Mouse (Mus musculus) E14TG2a.4 (cell line): ENCODE data around the gene Smyd3.

Experiments used
- H3K27me3 ChIP-seq: 2 replicates; pipeline ENCODE4 v1.6.1; 2014; ENCODE audit warnings: low read length, control low read depth; ENCODE audit not compliant: insufficient read depth
- H3K36me3 ChIP-seq: 2 replicates; pipeline ENCODE4 v1.6.1; 2014; ENCODE audit warnings: low read length, control low read depth; ENCODE audit not compliant: insufficient read depth
- H3K4me1 ChIP-seq: replicated peaks from 2 replicates; pipeline ENCODE4 v1.6.1; 2014; ENCODE audit warnings: low read depth, low read length, control low read depth
- H3K4me3 ChIP-seq: replicated peaks from 2 replicates; pipeline ENCODE4 v1.5.1; 2014; ENCODE audit warnings: mild to moderate bottlenecking, low read length
- H3K9me3 ChIP-seq: 2 replicates; pipeline ENCODE4 v1.6.1; 2014; ENCODE audit warnings: low read length, control low read depth
- CTCF ChIP-seq: conservative IDR thresholded peaks from 2 replicates; pipeline ENCODE4 v1.5.1; 2014; ENCODE audit warnings: low read length
- NANOG ChIP-seq: IDR thresholded peaks from 2 replicates; pipeline ENCODE4 v1.6.1; 2014; ENCODE audit warnings: borderline replicate concordance, low read length, mixed read lengths
- POU5F1 ChIP-seq: IDR thresholded peaks from 2 replicates; pipeline ENCODE4 v1.6.1; 2014; ENCODE audit warnings: low read length, borderline replicate concordance

The Smyd3 gene

DNA sequence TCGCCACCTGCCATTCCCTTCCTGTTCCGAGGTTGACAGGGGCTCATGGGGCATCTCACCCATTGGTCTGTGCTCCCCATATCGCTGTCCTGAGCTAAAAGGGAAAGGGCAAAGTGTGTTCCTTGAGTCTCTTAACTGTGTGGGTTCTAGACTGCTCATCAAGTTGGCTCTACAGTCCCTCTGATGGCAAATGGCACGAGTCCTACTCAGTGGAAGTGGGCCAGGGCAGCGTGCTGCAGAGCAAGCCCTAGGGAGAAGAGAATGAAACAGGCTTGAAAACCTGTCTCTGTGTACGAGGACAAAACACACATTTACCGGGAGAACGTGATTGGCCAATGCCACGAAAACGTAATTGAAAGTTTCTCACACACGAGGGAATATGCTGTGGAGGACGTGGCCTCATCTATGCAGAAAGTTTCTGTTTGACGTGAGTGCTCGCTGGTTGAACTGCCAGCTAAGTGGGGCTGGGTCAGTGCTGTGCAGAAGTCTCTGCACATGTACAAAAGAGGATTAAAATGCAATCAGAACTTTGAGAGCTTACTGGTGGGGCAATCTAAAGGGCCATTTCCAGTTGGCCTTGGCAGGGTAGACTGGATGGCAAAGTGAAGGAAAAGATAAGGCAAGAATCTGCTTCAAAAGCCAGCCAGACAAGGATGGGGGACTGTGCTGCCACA is 476.5 kb downstream of the Smyd3 start:
- Histone ChIP-seq H3K36me3 (no peaks in the 10 kb centered on the region; the same call in 1 of the 2 replicates), H3K9me3 (no peaks in the 10 kb centered on the region), H3K4me1 (peaks cover 14% of the 10 kb centered on the region), H3K27me3 (no peaks in the 10 kb centered on the region), H3K4me3 (no peak overlapping the region)
- TF ChIP-seq CTCF (no peak), POU5F1 (no peak), NANOG (no peak)

GRCm38 (mm10) chr1:179038801-179039200 is 479.0 kb downstream of the Smyd3 start:
- peaks cover 14% of the 10 kb centered on the region for H3K4me1 ChIP-seq
- H3K36me3 ChIP-seq: no peaks in the 10 kb centered on the region; the same call in 1 of the 2 replicates
- H3K9me3 ChIP-seq: no peaks in the 10 kb centered on the region
- no peak for TF ChIP-seq POU5F1
- H3K4me3 ChIP-seq: no peak overlapping the region
- no peaks in the 10 kb centered on the region for H3K27me3 ChIP-seq

DNA sequence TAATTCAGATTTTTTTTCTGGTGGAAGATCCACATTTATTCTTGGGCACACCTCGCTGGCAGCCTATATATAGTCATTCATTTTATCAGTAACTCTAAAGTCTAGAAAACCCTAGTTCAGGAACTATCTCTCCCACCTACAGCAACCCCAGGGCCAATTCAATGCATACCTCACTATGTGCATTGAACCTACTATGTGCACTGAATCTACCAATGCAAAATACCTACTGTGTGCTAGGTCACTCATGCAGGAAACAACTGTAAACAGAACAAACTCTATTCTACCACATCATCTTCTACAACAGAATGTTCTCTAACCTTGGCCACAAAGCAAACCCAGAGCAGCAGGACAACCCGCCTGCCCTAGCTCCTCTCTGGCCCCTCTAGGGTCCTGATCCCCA is 484.9 kb downstream of the Smyd3 start:
- TF ChIP-seq CTCF (no peak), NANOG (no peak), POU5F1 (no peak)
- H3K4me1 ChIP-seq: no peaks in the 10 kb centered on the region
- H3K4me3 ChIP-seq: no peak overlapping the region
- no peaks in the 10 kb centered on the region for H3K27me3 ChIP-seq
- no peaks in the 10 kb centered on the region for H3K36me3 ChIP-seq
- no peaks in the 10 kb centered on the region for H3K9me3 ChIP-seq

DNA sequence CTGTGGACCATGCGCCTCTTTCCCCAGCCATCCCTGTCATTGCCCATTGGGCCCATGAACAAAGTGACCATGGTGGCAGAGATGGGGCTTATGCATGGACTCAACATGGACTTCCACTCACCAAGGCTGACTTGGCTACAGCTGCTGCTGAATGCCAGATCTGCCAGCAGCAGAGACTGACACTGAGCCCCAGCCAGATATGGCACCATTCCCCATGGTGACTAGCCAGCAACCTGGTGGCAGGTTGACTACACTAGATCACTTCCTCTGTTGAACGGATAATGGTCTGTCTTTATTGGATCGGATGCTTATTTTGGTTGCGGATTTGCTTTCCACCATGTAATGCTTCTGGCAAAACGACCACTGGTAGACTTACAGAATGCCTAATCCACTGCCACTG is 486.3 kb downstream of the Smyd3 start:
- TF ChIP-seq POU5F1 (no peak), NANOG (no peak), CTCF (no peak)
- H3K4me3 ChIP-seq: no peak overlapping the region
- no peaks in the 10 kb centered on the region for H3K36me3 ChIP-seq
- H3K9me3 ChIP-seq: no peaks in the 10 kb centered on the region
- no peaks in the 10 kb centered on the region for H3K27me3 ChIP-seq
- H3K4me1 ChIP-seq: no peaks in the 10 kb centered on the region

GRCm38 (mm10) chr1:179026614-179027013 is 491.2 kb downstream of the Smyd3 start:
- no peaks in the 10 kb centered on the region for H3K9me3 ChIP-seq
- no peaks in the 10 kb centered on the region for H3K4me1 ChIP-seq
- H3K36me3 ChIP-seq: no peaks in the 10 kb centered on the region
- TF ChIP-seq POU5F1: no peak
- TF ChIP-seq NANOG: no peak
- no peak for TF ChIP-seq CTCF
- H3K4me3 ChIP-seq: no peak overlapping the region
- H3K27me3 ChIP-seq: no peaks in the 10 kb centered on the region

DNA sequence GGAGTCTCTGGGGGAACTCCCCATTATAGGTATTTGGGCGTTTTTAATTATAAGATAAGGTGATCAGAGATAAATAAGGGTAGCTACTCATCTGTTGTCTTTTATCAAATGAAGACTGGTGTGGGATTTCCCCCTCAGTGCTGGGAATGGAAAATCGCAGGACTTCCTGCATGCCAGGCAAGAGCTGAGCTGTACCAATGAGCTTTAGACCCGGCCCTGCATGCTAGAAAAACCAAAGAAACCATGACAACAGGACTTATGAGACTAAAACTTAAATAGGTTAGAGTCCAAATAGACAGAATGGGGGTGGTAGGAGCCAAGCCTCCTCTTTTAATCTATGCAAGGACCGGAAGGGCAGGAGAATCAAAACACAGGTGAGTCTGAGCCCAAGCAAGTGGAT is 492.7 kb downstream of the Smyd3 start:
- H3K36me3 ChIP-seq: no peaks in the 10 kb centered on the region
- no peaks in the 10 kb centered on the region for H3K9me3 ChIP-seq
- no peak overlapping the region for H3K4me3 ChIP-seq
- no peaks in the 10 kb centered on the region for H3K4me1 ChIP-seq
- H3K27me3 ChIP-seq: no peaks in the 10 kb centered on the region
- no peak for TF ChIP-seq CTCF

DNA sequence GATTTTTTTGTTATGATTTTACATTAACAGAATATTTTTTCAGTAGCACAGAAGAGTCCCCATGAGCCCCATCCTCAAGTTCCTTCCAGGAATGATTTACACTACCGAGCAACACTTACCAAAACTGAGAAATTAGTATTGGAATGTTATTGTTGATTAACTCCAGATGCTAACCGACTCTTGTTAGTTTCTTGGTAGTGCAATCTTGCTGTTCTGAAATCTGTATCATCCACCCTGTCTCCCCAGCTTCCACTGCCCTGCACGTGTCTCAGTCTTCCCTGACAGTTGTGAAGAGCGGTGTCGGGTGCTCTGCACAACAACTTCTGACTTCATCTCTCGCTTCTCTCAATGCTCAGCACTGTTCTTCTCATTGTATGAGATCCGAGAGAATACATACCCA is 494.4 kb downstream of the Smyd3 start:
- H3K4me1 ChIP-seq: no peaks in the 10 kb centered on the region
- TF ChIP-seq POU5F1: no peak
- TF ChIP-seq NANOG: no peak
- no peak for TF ChIP-seq CTCF

GRCm38 (mm10) chr1:179017428-179017827 is 500.4 kb downstream of the Smyd3 start:
- TF ChIP-seq POU5F1 (no peak), NANOG (no peak), CTCF (no peak)
- no peaks in the 10 kb centered on the region for H3K27me3 ChIP-seq
- no peak overlapping the region for H3K4me3 ChIP-seq
- no peaks in the 10 kb centered on the region for H3K9me3 ChIP-seq
- no peaks in the 10 kb centered on the region for H3K36me3 ChIP-seq
- H3K4me1 ChIP-seq: no peaks in the 10 kb centered on the region

More for the DNA sequence above, 494.4 kb downstream of the Smyd3 start:
- Histone ChIP-seq H3K4me3 (no peak overlapping the region), H3K9me3 (no peaks in the 10 kb centered on the region), H3K27me3 (no peaks in the 10 kb centered on the region), H3K36me3 (no peaks in the 10 kb centered on the region)

DNA sequence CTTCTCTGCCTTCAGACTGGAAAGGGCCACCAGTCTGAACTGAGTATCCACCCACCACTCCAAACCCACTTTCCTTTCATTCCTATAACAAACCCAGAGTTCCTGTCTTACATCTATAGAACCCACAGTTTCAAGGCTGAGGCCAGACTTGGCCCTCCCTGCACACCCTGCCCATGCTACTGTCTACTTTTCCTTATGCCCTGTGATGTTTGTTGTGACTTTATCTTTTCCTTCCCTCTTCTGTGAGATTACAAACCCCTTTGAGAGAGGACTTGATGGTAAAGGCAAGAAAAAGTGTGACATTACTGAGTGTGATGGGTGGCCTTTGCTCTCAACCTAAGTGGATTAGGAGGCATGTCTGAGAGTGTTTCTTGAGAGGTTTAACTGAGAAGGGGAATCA is 504.8 kb downstream of the Smyd3 start:
- H3K4me3 ChIP-seq: no peak overlapping the region
- TF ChIP-seq CTCF (no peak), POU5F1 (no peak), NANOG (no peak)
- H3K36me3 ChIP-seq: no peaks in the 10 kb centered on the region
- H3K4me1 ChIP-seq: no peaks in the 10 kb centered on the region
- H3K27me3 ChIP-seq: no peaks in the 10 kb centered on the region
- H3K9me3 ChIP-seq: no peaks in the 10 kb centered on the region
